Mouse (Mus musculus): ENCODE data around the gene Rpl3.

The Rpl3 gene

DNA sequence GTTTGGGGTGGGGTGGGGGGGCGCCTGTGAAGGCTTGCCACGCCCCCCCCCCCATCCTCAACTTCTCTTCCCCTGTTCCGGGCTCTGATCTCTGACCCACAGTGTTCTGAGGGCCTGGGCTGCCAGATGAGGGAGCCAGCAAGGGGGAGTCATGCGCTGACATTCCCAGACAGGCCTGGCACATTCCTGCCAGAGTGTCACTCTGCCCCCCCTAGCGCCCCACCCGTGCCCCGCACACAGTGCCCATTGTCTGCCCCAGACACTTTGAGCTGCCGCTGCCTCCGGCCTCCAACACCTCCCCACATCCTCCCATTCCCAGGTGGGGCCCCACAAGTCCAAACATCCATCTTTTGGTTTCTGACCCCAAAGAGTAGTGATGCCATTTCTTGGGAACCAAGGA is 29.3 kb downstream of the Rpl3 start:
- DNase-seq, result no peak

GRCm38 (mm10) chr15:80061071-80061550 is 30.6 kb downstream of the Rpl3 start:
- no peak for DNase-seq

- DNase-seq, result no peak
These were observed 31.2 kb downstream of the Rpl3 start for GRCm38 (mm10) chr15:80060356-80061070.

DNA sequence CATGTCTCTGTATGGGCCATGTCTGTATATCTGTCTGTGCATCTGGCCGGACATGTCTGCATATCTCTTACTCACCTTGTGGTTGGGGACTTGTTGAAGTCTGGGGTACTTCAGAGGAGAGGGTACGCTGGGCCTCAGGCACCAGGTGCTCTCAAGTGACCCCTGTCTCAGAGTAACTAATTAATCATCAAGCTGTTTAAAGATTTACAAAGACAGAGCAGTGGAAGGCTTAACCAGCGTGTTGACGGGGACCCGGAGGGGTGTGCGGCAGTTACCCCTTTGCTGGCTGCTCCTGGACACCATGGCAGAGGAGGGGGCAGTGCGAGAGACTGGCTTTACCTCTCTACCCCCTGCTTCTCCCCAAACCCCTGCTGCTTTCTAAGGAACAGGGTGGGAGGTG is 32.1 kb downstream of the Rpl3 start:
- DNase-seq, result no peak

- no peak for DNase-seq
These were observed 33.5 kb downstream of the Rpl3 start for GRCm38 (mm10) chr15:80058151-80058550.

- DNase-seq, result peak; percentile 65 to 74
These were observed 37.5 kb downstream of the Rpl3 start for GRCm38 (mm10) chr15:80054034-80054710.

DNA sequence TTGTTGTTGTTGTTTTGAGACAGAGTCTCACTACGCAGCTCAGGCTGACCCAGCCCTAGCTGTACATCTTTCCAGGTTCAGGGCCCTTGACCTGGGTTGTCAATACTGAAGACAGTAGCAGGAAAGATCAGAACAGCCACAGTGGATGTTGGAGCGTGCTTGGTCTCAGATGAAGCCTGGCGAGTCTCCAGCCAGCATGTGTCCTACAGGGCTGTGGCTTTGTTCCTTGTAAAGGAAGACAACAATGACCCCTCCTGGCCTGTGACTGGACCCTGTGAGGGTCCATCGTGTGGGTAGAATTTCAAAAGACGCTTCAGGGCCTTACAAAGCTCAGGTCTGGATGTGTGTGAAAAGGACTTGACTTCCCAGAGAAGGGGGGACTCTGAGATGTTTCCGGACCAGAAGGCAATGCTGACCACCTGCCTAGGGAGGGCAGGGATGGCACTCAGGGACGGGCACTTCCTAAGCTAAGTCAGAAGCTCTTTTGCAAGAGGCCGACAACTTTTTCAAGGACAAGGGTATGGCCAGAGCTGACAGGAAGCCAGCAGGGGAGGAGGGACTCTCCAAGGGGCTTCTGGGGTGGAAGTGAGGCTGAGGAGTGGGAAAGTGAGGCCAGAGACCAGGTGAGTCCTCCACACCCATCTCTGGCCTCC is 38.2 kb downstream of the Rpl3 start:
- DNase-seq, result peak; percentile 57 to 69

DNA sequence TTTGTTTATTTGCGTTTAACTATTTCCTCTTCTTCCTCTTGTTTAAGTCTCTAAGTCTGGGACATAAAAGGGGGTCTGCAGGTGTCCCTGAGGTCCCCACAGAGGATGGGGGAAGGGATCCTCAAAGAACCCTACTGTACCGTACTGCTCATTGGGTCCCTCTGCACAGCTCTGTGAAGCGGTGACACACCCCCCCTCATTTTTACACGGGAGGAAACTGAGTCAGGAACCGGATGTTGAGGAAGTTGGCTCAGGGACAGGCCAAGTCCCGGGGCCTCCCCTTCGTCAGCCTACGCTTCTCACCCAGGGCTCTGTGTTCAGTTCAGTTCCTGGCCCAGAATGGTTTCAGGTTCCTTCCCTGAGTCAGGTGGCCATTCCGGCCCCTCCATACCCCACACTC is 39.9 kb downstream of the Rpl3 start:
- no peak for DNase-seq

GRCm38 (mm10) chr15:80051092-80051761 is 40.4 kb downstream of the Rpl3 start:
- peak; percentile 47 to 69 for DNase-seq

GRCm38 (mm10) chr15:80050093-80050492 is 41.6 kb downstream of the Rpl3 start:
- peak; percentile 53 to 76 for DNase-seq

- no peak for DNase-seq
These were observed 43.7 kb downstream of the Rpl3 start for GRCm38 (mm10) chr15:80047973-80048372.

GRCm38 (mm10) chr15:80047242-80047641 is 44.4 kb downstream of the Rpl3 start:
- DNase-seq, result no peak

- DNase-seq, result no peak
These were observed 45.9 kb downstream of the Rpl3 start for GRCm38 (mm10) chr15:80045749-80046148.

GRCm38 (mm10) chr15:80044249-80044648 is 47.4 kb downstream of the Rpl3 start:
- DNase-seq, result no peak

GRCm38 (mm10) chr15:80042152-80042551 is 49.5 kb downstream of the Rpl3 start:
- no peak for DNase-seq

DNA sequence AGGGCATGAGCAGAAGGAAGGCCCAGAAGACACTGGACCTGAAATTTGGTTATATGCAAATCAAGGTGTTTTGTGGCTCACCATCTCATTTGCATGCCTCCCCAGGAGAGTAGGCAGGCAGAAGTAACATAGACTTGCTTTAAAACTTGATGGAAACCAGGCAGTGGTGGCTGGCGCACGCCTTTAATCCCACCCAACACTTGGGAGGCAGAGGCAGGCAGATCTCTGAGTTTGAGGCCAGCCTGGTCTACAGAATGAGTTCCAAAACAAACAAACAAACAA is 53.6 kb downstream of the Rpl3 start:
- no peak for DNase-seq

- peak in 1 of 2 experiments; percentile 33 for DNase-seq
These were observed 54.2 kb downstream of the Rpl3 start for GRCm38 (mm10) chr15:80037255-80038109.

DNA sequence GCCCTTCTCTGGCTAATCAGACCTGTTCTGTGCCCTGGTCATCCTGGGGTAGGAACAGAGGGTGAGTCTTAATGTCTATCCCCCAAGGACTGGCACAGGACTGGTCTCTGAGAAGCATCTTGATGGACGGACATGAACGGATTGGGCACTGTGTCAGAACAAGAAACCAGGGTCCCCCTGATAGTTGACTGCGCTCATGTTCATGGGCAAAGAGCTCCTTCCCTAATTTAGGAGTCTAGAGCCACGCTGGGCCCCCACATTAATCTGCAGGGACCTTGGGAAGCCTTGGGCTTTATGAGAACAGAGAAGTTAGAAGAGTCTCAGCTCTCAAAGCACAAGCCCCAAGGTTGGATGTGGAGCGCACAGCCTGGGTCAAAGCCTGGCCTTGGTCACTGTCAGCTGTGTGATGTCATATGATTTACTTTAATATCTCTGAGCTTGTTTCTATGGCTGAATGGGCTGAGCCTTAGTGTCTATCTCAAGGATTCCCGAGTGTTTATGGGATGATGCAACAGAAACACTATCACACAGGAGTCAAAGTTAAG is 56.3 kb downstream of the Rpl3 start:
- DNase-seq, result no peak

- no peak for DNase-seq
These were observed 56.8 kb downstream of the Rpl3 start for GRCm38 (mm10) chr15:80034913-80035312.

GRCm38 (mm10) chr15:80034366-80034765 is 57.3 kb downstream of the Rpl3 start:
- no peak for DNase-seq

- no peak for DNase-seq
These were observed 60.5 kb downstream of the Rpl3 start for GRCm38 (mm10) chr15:80031133-80031532.

- no peak for DNase-seq
These were observed 61.3 kb downstream of the Rpl3 start for GRCm38 (mm10) chr15:80030399-80030798.

All from lung, postnatal 4 days (tissue).